Mouse (Mus musculus): ENCODE measurements around the gene Hdc. TPM values are rescaled to one million over a fixed set of nuclear protein-coding genes. Genes with fewer than 3 reads are reported as not detected.

Hdc gene
- total RNA-seq, 1 experiment, result 1.7 TPM

DNA sequence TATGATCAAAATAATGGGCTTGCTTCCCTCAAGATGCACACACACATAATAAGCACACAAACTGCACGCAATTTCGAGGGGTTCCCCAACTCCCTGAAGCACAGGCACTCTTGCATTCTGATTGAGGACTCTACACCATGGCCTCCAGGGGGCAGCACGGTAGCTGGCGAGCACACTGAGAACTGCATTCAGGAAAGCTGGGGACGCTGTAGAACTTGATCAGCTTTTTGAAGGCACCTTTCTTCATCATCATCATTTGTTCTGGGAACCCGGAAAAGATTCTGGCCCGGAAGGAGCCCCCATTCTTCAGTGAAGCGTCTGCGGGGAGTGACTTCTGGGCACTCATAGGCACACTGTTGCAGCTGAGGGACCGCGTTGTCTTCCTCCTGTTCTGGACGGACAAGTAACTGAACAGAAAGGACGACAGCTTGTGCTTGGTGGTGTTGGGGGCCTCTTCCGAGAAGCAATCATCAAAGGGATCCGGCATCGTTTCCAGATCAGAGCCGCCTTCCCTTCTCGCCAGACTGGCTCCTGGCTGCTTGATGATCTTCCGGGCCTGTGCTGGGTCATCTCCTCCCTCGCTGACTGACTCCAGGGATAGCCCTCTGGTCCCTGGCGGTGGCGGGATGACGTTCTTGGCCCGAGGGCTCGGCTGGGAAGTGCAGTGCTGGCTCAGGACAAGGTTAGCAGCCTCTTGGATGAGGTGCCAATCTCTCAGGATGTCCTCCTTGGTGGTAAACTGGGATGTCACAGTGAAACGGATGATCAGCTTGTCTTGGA, 25.1 kb downstream of the Hdc start:
- H3K36me3 ChIP-seq (ENCODE audit: control insufficient read depth, insufficient read depth, low read length, poor library complexity, severe bottlenecking), result no peaks in the 10 kb centered on the region
- TF ChIP-seq HCFC1 (IDR thresholded peaks at IDR 0.05; ENCODE audit: borderline replicate concordance, insufficient read depth, low read length) (no peak), CHD2 (IDR thresholded peaks at IDR 0.05; ENCODE audit: low read depth, low read length) (no peak), ZC3H11A (IDR thresholded peaks at IDR 0.05; ENCODE audit: borderline replicate concordance, low read depth, low read length) (no peak; the same call in 1 of the 2 replicates), MAFK (IDR thresholded peaks at IDR 0.05; ENCODE audit: insufficient read depth, low read depth, low read length) (no peak), ZNF384 (IDR thresholded peaks at IDR 0.05; ENCODE audit: low read depth, low read length) (no peak)
- in situ Hi-C loops (cut with MboI; ENCODE audit: low sequenced_read_pairs in 2 of 2, unreplicated experiment in 2 of 2), result loop anchor here in 1 of 2 experiments (5.0 to 10.0 kb wide), 2 partner anchors 68 to 191 kb away; partner anchors contain the start of gene Usp50
- peak overlapping the region; percentile 36 for H3K9ac ChIP-seq (ENCODE audit: insufficient read depth, low read depth, low read length, poor library complexity, severe bottlenecking)
- H3K4me3 ChIP-seq (ENCODE audit: insufficient read depth in 1 of 2, low read depth in 1 of 2, low read length in 2 of 2, poor library complexity in 1 of 2, severe bottlenecking in 1 of 2), result peak overlapping the region; percentile 24 to 47; a peak in 3 of 4 replicates
- H3K4me1 ChIP-seq (ENCODE audit: control insufficient read depth in 2 of 2, insufficient read depth in 2 of 2, low read length in 2 of 2, poor library complexity in 1 of 2), result peaks cover 0 to 7% of the 10 kb centered on the region in 2 experiments; a peak in 1 of 4 replicates
- no peak overlapping the region for H3K27ac ChIP-seq (ENCODE audit: insufficient read depth, low read depth, low read length, poor library complexity, severe bottlenecking)
- no peaks in the 10 kb centered on the region for H3K9me3 ChIP-seq (ENCODE audit: control insufficient read depth, insufficient read depth, low read depth, low read length)
- DNase-seq (ENCODE audit: low read depth, low spot score), result peak; percentile 62

DNA sequence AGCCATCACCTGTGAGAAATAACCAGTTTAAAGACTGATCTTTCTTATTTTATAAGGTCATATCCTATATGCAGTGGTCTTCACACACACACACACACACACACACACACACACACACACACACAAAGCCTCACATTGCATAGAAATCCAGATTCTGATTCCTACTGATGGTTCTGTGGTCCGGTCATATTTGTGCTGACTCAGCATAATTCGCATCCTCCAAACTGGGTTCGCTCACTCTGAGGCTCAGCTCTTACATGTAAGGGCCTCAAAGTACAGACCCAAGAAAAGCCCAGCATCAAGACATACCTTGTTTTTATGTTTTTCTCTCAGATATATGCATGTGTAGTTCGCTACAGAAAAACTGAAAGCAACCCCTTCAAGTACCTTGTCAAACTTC, 27.8 kb downstream of the Hdc start:
- Histone ChIP-seq H3K36me3 (ENCODE audit: control insufficient read depth, insufficient read depth, low read length, poor library complexity, severe bottlenecking) (peaks cover 5% of the 10 kb centered on the region), H3K4me1 (ENCODE audit: control insufficient read depth in 2 of 2, insufficient read depth in 2 of 2, low read length in 2 of 2, poor library complexity in 1 of 2) (no peaks in the 10 kb centered on the region), H3K27ac (ENCODE audit: insufficient read depth, low read depth, low read length, poor library complexity, severe bottlenecking) (no peak overlapping the region), H3K9ac (ENCODE audit: insufficient read depth, low read depth, low read length, poor library complexity, severe bottlenecking) (no peak overlapping the region), H3K9me3 (ENCODE audit: control insufficient read depth, insufficient read depth, low read depth, low read length) (no peaks in the 10 kb centered on the region), H3K4me3 (ENCODE audit: insufficient read depth in 1 of 2, low read depth in 1 of 2, low read length in 2 of 2, poor library complexity in 1 of 2, severe bottlenecking in 1 of 2) (no peak overlapping the region)
- in situ Hi-C loops (cut with MboI; ENCODE audit: low sequenced_read_pairs in 2 of 2, unreplicated experiment in 2 of 2), result loop anchor here in 1 of 2 experiments (5.0 to 10.0 kb wide), 2 partner anchors 71 to 193 kb away; partner anchors contain the start of gene Usp50
- TF ChIP-seq HCFC1 (IDR thresholded peaks at IDR 0.05; ENCODE audit: borderline replicate concordance, insufficient read depth, low read length) (no peak), MAFK (IDR thresholded peaks at IDR 0.05; ENCODE audit: insufficient read depth, low read depth, low read length) (peak; percentile 100)
- DNase-seq (ENCODE audit: low read depth, low spot score), result no peak

DNA sequence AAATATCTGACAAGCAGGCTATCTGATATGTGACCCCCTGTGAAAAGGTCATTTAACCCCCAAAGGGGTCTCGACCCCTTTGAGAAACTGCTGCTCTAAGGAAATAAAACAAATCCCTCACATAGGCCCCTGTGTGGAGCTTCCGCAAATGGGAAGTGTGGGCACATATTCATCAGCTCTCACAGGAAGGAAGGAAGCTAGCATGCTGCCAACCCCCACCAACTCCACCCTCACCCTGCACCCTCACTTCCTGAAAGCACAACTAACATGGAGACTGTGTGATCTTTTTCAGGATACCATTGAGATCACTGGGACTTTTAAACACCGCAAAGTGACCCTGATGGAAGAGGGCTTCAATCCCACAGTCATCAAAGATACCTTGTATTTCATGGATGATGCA, 31.6 kb downstream of the Hdc start:
- Histone ChIP-seq H3K27ac (ENCODE audit: insufficient read depth, low read depth, low read length, poor library complexity, severe bottlenecking) (no peak overlapping the region), H3K4me3 (ENCODE audit: insufficient read depth in 1 of 2, low read depth in 1 of 2, low read length in 2 of 2, poor library complexity in 1 of 2, severe bottlenecking in 1 of 2) (no peak overlapping the region), H3K9me3 (ENCODE audit: control insufficient read depth, insufficient read depth, low read depth, low read length) (no peaks in the 10 kb centered on the region), H3K36me3 (ENCODE audit: control insufficient read depth, insufficient read depth, low read length, poor library complexity, severe bottlenecking) (peaks cover 6% of the 10 kb centered on the region), H3K9ac (ENCODE audit: insufficient read depth, low read depth, low read length, poor library complexity, severe bottlenecking) (no peak overlapping the region), H3K4me1 (ENCODE audit: control insufficient read depth in 2 of 2, insufficient read depth in 2 of 2, low read length in 2 of 2, poor library complexity in 1 of 2) (no peaks in the 10 kb centered on the region)
- no peak for DNase-seq (ENCODE audit: low read depth, low spot score)
- in situ Hi-C loops (cut with MboI; ENCODE audit: low sequenced_read_pairs in 2 of 2, unreplicated experiment in 2 of 2), result no loop called here
- TF ChIP-seq HCFC1 (IDR thresholded peaks at IDR 0.05; ENCODE audit: borderline replicate concordance, insufficient read depth, low read length) (no peak), CHD2 (IDR thresholded peaks at IDR 0.05; ENCODE audit: low read depth, low read length) (no peak), ZC3H11A (IDR thresholded peaks at IDR 0.05; ENCODE audit: borderline replicate concordance, low read depth, low read length) (no peak), MAFK (IDR thresholded peaks at IDR 0.05; ENCODE audit: insufficient read depth, low read depth, low read length) (no peak), ZNF384 (IDR thresholded peaks at IDR 0.05; ENCODE audit: low read depth, low read length) (no peak)

DNA sequence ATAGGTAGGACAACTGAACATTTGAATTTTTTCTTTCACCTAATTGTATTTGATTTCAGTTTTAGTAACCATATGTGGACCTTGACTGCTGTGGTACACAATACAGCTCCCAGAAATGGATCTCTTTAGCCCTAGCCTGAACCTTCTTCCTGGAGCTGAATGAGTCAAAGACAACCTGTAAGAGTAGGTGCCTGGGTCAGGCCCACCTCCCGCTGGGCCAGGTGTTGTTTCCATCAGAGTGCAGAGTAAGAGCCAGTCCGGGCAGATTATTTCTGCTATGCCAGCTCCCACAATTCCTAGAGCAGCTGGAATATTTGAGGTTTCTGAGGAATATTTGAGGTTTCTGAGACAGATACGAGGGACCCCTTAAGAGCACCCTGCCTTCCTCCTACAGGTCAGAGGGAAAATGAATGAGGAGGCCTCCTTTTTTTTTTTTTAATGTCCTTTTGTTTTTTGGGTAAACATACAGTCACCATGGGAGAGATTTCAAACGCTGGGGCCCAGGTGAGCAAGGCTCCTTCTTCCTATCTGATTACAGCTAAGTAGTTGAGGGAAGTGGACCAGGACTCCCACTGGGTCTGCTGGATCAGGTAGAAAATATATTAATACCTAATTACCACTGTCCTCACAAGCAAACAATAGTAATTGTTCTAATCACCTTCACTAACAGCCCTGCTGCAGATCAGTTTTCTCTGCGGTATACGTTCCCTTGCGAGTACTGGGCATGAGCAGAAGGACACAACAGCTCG, 34.3 kb downstream of the Hdc start:
- no peak overlapping the region for H3K27ac ChIP-seq (ENCODE audit: insufficient read depth, low read depth, low read length, poor library complexity, severe bottlenecking)
- in situ Hi-C loops (cut with MboI; ENCODE audit: low sequenced_read_pairs in 2 of 2, unreplicated experiment in 2 of 2), result no loop called here
- no peaks in the 10 kb centered on the region for H3K4me1 ChIP-seq (ENCODE audit: control insufficient read depth in 2 of 2, insufficient read depth in 2 of 2, low read length in 2 of 2, poor library complexity in 1 of 2)
- H3K4me3 ChIP-seq (ENCODE audit: insufficient read depth in 1 of 2, low read depth in 1 of 2, low read length in 2 of 2, poor library complexity in 1 of 2, severe bottlenecking in 1 of 2), result no peak overlapping the region
- H3K9ac ChIP-seq (ENCODE audit: insufficient read depth, low read depth, low read length, poor library complexity, severe bottlenecking), result no peak overlapping the region
- peaks cover 10% of the 10 kb centered on the region for H3K36me3 ChIP-seq (ENCODE audit: control insufficient read depth, insufficient read depth, low read length, poor library complexity, severe bottlenecking)
- no peak for TF ChIP-seq MAFK (IDR thresholded peaks at IDR 0.05; ENCODE audit: insufficient read depth, low read depth, low read length)
- no peak for TF ChIP-seq ZC3H11A (IDR thresholded peaks at IDR 0.05; ENCODE audit: borderline replicate concordance, low read depth, low read length)
- no peak for TF ChIP-seq CHD2 (IDR thresholded peaks at IDR 0.05; ENCODE audit: low read depth, low read length)
- TF ChIP-seq ZNF384 (IDR thresholded peaks at IDR 0.05; ENCODE audit: low read depth, low read length), result no peak
- no peak for TF ChIP-seq HCFC1 (IDR thresholded peaks at IDR 0.05; ENCODE audit: borderline replicate concordance, insufficient read depth, low read length)
- no peak for DNase-seq (ENCODE audit: low read depth, low spot score)
- no peaks in the 10 kb centered on the region for H3K9me3 ChIP-seq (ENCODE audit: control insufficient read depth, insufficient read depth, low read depth, low read length)

All from ES-E14 (cell line).